Mouse (Mus musculus) left cerebral cortex, postnatal 14 days (tissue): ENCODE results near the gene Mdm4. TPM values are rescaled to one million over a fixed set of nuclear protein-coding genes. Genes with fewer than 3 reads are reported as not detected.
"Not testable (repeated sequence)": the region's sequence is repeated elsewhere in the genome, so short reads cannot be mapped to it uniquely, and the experiment has no call there.

Source experiments
- DNase-seq, 2 experiments: peaks; one replicate each; pipeline ENCODE4 v3.0.0; 2021 to 2022; ENCODE audit warnings: low spot score in 2 of 2, mixed read lengths in 1 of 2
- intact Hi-C: fragments of 180-260 bp; cut with DNase I; formaldehyde crosslinking; loops from one replicate; pipeline ENCODE4 v1.15.1; 2025
- total RNA-seq, 2 experiments: library from RNA; stranded (reverse); gene quantifications; 2 replicates each; pipeline ENCODE4 v1.2.3; 2021

Mdm4 gene
- total RNA-seq, 2 experiments from 2014 or later = 79.1 to 80.6 TPM

GRCm38 (mm10) chr1:133057345-133058034 lies 27.1 kb upstream of the Mdm4 start:
- intact Hi-C loops = no loop called here
- no peak for DNase-seq

- DNase-seq = no peak
- intact Hi-C loops = no loop called here
Measured at GRCm38 (mm10) chr1:133054326-133054725, 24.0 kb upstream of the Mdm4 start.

GRCm38 (mm10) chr1:133053034-133053433 lies 22.7 kb upstream of the Mdm4 start:
- no peak for DNase-seq
- intact Hi-C loops = no loop called here

- DNase-seq = no peak
- intact Hi-C loops = no loop called here
Measured at GRCm38 (mm10) chr1:133051829-133052228, 21.5 kb upstream of the Mdm4 start.

- intact Hi-C loops = no loop called here
- no peak for DNase-seq
Measured at GRCm38 (mm10) chr1:133050001-133050431, 19.7 kb upstream of the Mdm4 start.

GRCm38 (mm10) chr1:133048690-133049089 lies 18.3 kb upstream of the Mdm4 start:
- DNase-seq = no peak
- intact Hi-C loops = loop anchor here (2.0 to 5.0 kb wide), 2 partner anchors 30 to 84 kb away; partner anchors contain the start of gene Ppp1r15b

GRCm38 (mm10) chr1:133047575-133047974 lies 17.2 kb upstream of the Mdm4 start:
- intact Hi-C loops = loop anchor here (5.0 kb wide), 1 partner anchor 85 kb away; the partner anchor contains the start of gene Ppp1r15b
- no peak for DNase-seq

GRCm38 (mm10) chr1:133046441-133046931 lies 16.1 kb upstream of the Mdm4 start:
- DNase-seq = no peak
- intact Hi-C loops = loop anchor here (5.0 kb wide), 1 partner anchor 86 kb away; the partner anchor contains the start of gene Ppp1r15b

GRCm38 (mm10) chr1:133045861-133046440 lies 15.6 kb upstream of the Mdm4 start:
- intact Hi-C loops = loop anchor here (5.0 kb wide), 1 partner anchor 86 kb away; the partner anchor contains the start of gene Ppp1r15b
- DNase-seq = peak; percentile 69 to 74

GRCm38 (mm10) chr1:133045011-133045860 lies 14.9 kb upstream of the Mdm4 start, which contains the start of gene Pik3c2b:
TSS of gene Pik3c2b (plus strand) at chr1:133045667.
- intact Hi-C loops = loop anchor here (5.0 kb wide), 1 partner anchor 87 kb away; the partner anchor contains the start of gene Ppp1r15b
- DNase-seq = no peak

GRCm38 (mm10) chr1:133039505-133039949 lies 9.2 kb upstream of the Mdm4 start:
- intact Hi-C loops = loop anchor here (5.0 to 10.0 kb wide), 2 partner anchors 63 to 265 kb away; partner anchors contain the start of gene Golt1a

GRCm38 (mm10) chr1:133034682-133035081 lies 4.3 kb upstream of the Mdm4 start:
- DNase-seq = not testable (repeated sequence)
- intact Hi-C loops = loop anchor here (5.0 to 10.0 kb wide), 2 partner anchors 68 to 270 kb away; partner anchors contain the start of gene Golt1a

More at GRCm38 (mm10) chr1:133039505-133039949, 9.2 kb upstream of the Mdm4 start:
- peak; percentile 67 to 73 for DNase-seq

- DNase-seq = peak; percentile 38 to 73
- intact Hi-C loops = loop anchor here (10.0 kb wide), 1 partner anchor 271 kb away; the partner anchor contains the start of gene Golt1a
Measured at GRCm38 (mm10) chr1:133034091-133034460, 3.7 kb upstream of the Mdm4 start.

- peak; percentile 72 to 82 for DNase-seq
- intact Hi-C loops = loop anchor here (10.0 kb wide), 1 partner anchor 271 kb away; the partner anchor contains the start of gene Golt1a
Measured at GRCm38 (mm10) chr1:133033316-133034090, 3.1 kb upstream of the Mdm4 start.

GRCm38 (mm10) chr1:133032981-133033315 lies 2.6 kb upstream of the Mdm4 start:
- intact Hi-C loops = loop anchor here (10.0 kb wide), 1 partner anchor 272 kb away; the partner anchor contains the start of gene Golt1a
- no peak for DNase-seq

GRCm38 (mm10) chr1:133029744-133030143 lies 617 bp downstream of the Mdm4 start:
- intact Hi-C loops = loop anchor here (10.0 kb wide), 1 partner anchor 275 kb away; the partner anchor contains the start of gene Golt1a
- no peak for DNase-seq

GRCm38 (mm10) chr1:133027980-133028379 lies 2.4 kb downstream of the Mdm4 start:
- DNase-seq = no peak
- intact Hi-C loops = no loop called here

GRCm38 (mm10) chr1:133027126-133027525 lies 3.2 kb downstream of the Mdm4 start:
- intact Hi-C loops = no loop called here
- no peak for DNase-seq
